Mouse (Mus musculus) neutrophil, adult 83 days (primary cell): ENCODE measurements around the gene Slc39a11. TPM values are rescaled to one million over a fixed set of nuclear protein-coding genes. Genes with fewer than 3 reads are reported as not detected.

Experiments used
- total RNA-seq, 2 experiments: library from RNA; stranded (reverse); gene quantifications; one replicate each; pipeline ENCODE4 v1.2.4; 2023

The Slc39a11 gene
- 10 to 100 TPM; 51.3 to 53.8 TPM for total RNA-seq

DNA sequence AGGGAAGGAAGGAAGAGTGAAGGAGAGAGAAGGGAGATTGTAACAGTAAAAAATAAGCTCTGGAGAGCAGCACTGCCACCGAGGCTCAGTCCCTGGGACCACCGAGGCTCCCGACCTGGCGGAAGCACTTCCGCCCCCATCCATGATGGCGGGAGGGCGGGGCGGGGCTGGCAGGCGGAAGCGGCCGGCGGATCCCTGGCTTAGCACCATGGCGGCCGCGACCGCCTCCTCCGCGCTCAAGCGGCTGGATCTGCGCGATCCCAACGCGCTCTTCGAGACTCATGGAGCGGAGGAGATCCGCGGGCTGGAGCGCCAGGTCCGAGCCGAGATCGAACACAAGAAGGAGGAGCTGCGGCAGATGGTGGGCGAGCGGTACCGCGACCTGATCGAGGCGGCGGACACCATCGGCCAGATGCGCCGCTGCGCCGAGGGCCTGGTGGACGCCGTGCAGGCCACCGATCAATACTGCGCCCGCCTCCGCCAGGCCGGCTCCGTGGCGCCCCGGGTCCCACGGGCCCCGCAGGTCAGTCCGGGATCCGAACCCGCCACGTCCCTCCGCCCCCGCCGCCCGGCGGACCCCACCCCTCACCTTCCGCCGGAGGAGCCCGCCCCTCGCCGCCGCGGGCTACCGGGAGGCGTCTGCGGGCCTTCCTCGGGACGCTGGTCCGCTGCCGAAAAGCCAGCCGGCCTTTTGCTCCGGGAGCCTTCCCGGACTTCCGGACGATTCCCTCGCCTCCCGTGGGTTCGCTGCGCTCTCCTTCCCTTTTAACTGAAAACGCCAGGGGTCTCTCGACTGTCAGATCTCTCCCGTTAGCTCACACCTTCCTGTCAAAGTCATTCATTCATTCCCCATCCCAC is at the start of gene Slc39a11:
Slc39a11 (minus strand) TSS at position 727 of the 858 bp plus-strand sequence.

GRCm38 (mm10) chr11:113683957-113684706 is 34.3 kb upstream of the Slc39a11 start, which contains the start of the genes Fam104a and D11Wsu47e:
TSS of gene Fam104a (minus strand) at chr11:113684155.
TSS of gene D11Wsu47e (plus strand) at chr11:113684412.

GRCm38 (mm10) chr11:113648690-113649352 is 1.1 kb downstream of the Slc39a11 start, which contains the start of gene Cog1:
TSS of gene Cog1 (plus strand) at chr11:113649169.

DNA sequence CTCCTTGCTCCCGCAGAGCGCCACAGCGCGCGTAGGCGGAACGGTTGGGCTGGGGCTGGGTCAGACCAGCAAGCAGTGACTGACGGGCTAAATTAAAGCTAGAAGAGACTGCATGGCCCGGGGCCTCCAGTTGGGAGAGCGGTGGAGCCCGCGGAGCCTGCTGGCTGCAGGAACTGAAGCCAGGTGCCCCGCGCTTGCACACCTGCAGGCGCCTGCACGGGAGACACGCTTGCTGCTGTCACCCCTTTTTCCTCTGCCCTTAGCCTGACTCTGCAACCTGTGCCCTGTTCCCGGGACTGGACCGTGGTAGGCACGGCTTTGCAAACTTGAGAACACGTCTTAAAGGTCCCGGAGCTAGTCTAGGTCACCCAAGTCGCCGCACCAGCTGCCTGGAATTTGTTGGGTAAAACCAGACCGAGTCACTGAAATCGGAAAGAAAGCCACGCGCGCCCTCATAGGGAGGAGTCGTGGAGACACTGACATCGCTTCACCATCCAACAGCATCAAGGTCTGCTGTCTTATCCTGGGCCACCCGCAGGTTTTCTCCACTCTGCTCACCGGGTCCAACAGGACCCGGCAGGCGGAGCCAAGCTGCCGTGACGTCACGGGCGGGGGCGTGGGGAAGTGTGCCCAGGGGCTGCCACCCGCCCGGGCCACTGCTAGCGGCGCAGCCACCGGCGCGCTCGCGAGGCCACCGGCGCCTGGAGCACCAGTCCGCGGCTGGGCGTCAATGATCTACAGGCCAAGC is 31.0 kb downstream of the Slc39a11 start, which contains the start of gene Sstr2:
Sstr2 (plus strand) TSS at position 671 of the 748 bp plus-strand sequence.

Other genes with a start within 250 kb of the Slc39a11 start
- under 1 TPM in 1 of 2 experiments, not detected in 1; 0.15 TPM for gene Sstr2, start 30.7 kb downstream of the Slc39a11 start, total RNA-seq
- 10 to 100 TPM; 25.3 to 28.2 TPM for gene Cog1, start 910 bp downstream of the Slc39a11 start, total RNA-seq
- gene Fam104a, start 34.1 kb upstream of the Slc39a11 start, total RNA-seq = 10 to 100 TPM; 16.3 to 17.3 TPM
- gene D11Wsu47e, start 34.3 kb upstream of the Slc39a11 start, total RNA-seq = 10 to 100 TPM; 11.3 to 12.6 TPM
- gene Cpsf4l, start 59.9 kb upstream of the Slc39a11 start, total RNA-seq = not detected
- 10 to 100 TPM; 26.3 to 28.0 TPM for gene Cdc42ep4, start 101.8 kb upstream of the Slc39a11 start, total RNA-seq